Mouse (Mus musculus): ENCODE data around the gene Acp5.

Acp5 gene

GRCm38 (mm10) chr9:22092746-22093145 is 42.8 kb downstream of the Acp5 start:
- DNase-seq = no peak

GRCm38 (mm10) chr9:22089986-22090385 is 45.5 kb downstream of the Acp5 start:
- DNase-seq = no peak

GRCm38 (mm10) chr9:22089281-22089680 is 46.2 kb downstream of the Acp5 start:
- DNase-seq = no peak

GRCm38 (mm10) chr9:22087034-22087618 is 48.4 kb downstream of the Acp5 start:
- DNase-seq = no peak

- DNase-seq = no peak
These were observed 49.5 kb downstream of the Acp5 start for GRCm38 (mm10) chr9:22086012-22086411.

GRCm38 (mm10) chr9:22085022-22085834 is 50.3 kb downstream of the Acp5 start, which contains the start of gene Ecsit:
Gene Ecsit, minus strand, starts transcription at chr9:22085438.
- DNase-seq = peak; percentile 95

GRCm38 (mm10) chr9:22084667-22085021 is 50.9 kb downstream of the Acp5 start:
- no peak for DNase-seq

Measured in right cerebral cortex, postnatal 25 days (tissue).